Mouse (Mus musculus): ENCODE measurements around the gene Plac9a.
"Not testable (repeated sequence)": the region's sequence is repeated elsewhere in the genome, so short reads cannot be mapped to it uniquely, and the experiment has no call there.

The Plac9a gene

DNA sequence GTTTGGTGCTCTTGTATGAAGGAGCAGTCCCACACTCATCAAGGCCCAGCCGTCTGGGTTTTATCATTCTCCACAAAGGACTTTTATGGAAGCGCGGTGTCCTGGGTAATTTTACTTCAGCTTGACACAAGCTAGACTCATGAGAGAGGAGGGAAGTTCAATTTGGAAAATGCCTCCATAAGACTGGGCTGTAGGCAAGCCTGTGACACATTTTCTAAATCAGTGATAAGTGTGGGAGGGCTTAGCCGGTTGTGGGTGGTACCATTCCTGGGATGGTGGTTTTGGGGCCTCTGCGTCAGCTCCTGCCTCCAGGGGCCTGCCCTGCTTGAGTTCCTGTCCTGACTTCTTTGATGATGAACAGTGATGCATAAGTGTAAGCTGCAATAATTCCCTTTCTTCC, 37.6 kb downstream of the Plac9a start:
- no peak for DNase-seq (ENCODE audit: low spot score in 2 of 2)

DNA sequence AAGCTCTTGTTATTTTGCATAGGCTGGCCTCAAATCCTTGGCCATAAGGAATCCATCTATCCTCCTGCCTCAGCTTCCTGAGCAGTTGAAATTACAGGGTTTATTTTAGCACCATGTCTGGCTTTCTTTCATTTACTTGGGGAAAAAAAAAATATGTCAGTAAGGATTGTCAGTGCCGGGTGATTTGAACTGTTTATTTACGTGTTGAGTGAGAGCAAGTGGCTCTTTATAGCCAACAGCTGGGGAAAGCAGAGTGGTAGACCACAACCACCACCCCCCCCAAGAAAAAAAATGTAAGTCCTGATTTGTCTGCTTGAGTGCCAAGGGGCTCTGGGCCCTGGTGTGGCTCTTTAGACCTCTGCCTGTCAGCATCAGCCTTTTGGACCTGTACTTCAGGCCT, 39.2 kb downstream of the Plac9a start:
- DNase-seq (ENCODE audit: low spot score in 2 of 2): no peak

DNA sequence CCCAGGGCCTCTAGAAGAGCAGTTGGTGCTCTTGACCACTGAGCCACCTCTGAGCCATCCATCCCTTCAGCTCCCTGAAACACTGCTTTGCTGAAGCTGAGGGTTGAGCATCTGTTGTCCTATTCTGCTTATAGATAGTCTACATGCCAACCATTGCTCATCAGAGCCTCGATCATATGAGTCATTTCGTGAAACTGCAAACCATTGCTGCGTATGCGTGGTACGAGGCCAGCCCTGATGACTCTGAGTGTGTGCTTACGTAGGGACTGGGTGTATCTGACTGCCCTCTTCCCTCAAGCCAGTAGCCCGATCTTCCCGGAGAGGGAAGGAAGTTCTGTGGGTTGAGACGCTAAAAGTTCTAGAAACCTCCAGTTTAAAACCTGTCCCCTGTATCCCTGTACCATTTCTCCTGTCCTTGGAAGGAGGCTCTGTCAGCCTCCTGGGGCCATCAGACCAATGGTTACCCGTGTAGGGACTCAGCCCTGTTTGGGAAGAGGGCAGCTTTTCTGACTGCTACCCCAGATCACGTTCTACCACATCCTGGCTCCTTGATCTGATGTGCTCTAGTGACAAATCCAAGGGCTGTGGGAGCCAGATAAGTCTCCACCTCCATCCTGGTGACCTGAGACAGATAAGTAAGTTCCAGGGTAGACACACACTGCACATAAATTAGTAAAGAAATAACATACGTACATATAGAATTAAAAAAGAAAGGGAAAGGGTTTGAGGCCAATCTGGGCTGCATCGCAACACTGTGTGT, 40.9 kb downstream of the Plac9a start:
- no peak for DNase-seq (ENCODE audit: low spot score in 2 of 2)

GRCm38 (mm10) chr14:25857940-25858339, 45.0 kb downstream of the Plac9a start:
- no peak for DNase-seq (ENCODE audit: low spot score in 2 of 2)

- DNase-seq (ENCODE audit: low spot score in 2 of 2): no peak
Measured at GRCm38 (mm10) chr14:25857168-25857621, 45.7 kb downstream of the Plac9a start.

- no peak for DNase-seq (ENCODE audit: low spot score in 2 of 2)
Measured at GRCm38 (mm10) chr14:25855241-25855885, 47.5 kb downstream of the Plac9a start.

DNA sequence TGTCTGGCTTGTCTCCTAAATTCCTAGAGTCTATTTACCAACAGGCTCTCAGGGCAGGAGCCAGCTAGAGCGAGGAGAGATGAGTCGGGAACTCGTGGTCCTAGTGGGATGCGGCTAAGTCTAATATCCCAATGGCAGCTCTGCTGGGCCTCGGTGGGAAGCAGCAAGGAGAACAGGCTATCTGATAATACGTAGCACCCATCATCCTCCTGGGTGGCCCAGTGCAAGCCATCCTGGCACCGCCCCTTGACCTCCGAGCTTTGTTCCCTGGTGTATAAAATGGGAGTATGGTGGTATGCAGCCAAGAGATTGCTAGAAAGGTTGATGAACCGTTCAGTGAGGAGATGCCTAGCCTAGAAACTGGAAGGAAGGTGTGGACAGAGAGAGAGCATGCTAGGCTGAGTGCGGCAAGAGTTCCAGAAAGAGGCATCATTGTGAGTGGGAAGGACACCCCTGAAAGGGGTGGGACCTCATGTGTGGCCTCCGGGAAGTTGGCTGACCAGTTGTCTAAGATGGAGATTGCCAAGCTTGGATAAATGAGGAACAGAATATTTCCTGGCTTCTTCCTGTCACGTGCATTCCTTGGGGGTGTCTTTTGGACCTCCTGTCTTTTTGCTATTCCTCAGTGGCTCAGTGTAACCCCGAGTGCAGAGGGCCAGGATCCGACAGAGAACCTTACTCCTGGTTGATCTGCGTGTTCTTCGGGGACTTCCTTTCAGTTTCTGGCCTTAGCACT, 49.0 kb downstream of the Plac9a start:
- DNase-seq (ENCODE audit: low spot score in 2 of 2): no peak

- DNase-seq (ENCODE audit: low spot score in 2 of 2): no peak
Measured at GRCm38 (mm10) chr14:25853295-25853694, 49.6 kb downstream of the Plac9a start.

GRCm38 (mm10) chr14:25852121-25852561, 50.8 kb downstream of the Plac9a start:
- peak in 1 of 2 experiments; percentile 56 for DNase-seq (ENCODE audit: low spot score in 2 of 2)

GRCm38 (mm10) chr14:25851189-25851588, 51.7 kb downstream of the Plac9a start:
- no peak for DNase-seq (ENCODE audit: low spot score in 2 of 2)

DNA sequence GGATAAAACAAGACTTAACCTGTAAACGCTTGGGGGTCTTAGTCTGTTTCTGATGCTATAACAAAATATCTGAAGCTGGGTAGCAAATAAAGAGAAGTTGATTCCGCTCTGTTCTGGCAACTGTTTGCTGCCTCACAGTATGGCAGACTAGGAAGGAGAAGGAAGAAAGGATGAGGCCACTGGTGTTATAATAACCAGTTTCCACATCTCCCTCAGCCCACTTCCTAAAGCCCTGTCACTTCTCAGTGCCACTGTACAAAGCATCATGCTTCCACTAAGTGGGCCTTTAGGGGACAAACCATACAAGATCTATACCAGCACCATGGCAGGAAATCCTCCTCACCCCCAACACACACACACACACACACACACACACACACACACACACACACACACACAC, 52.5 kb downstream of the Plac9a start:
- DNase-seq (ENCODE audit: low spot score in 2 of 2): no peak

- not testable (repeated sequence) for DNase-seq (ENCODE audit: low spot score in 2 of 2)
Measured at GRCm38 (mm10) chr14:25848708-25849107, 54.2 kb downstream of the Plac9a start.

- no peak for DNase-seq (ENCODE audit: low spot score in 2 of 2)
Measured at GRCm38 (mm10) chr14:25848237-25848636, 54.7 kb downstream of the Plac9a start.

DNA sequence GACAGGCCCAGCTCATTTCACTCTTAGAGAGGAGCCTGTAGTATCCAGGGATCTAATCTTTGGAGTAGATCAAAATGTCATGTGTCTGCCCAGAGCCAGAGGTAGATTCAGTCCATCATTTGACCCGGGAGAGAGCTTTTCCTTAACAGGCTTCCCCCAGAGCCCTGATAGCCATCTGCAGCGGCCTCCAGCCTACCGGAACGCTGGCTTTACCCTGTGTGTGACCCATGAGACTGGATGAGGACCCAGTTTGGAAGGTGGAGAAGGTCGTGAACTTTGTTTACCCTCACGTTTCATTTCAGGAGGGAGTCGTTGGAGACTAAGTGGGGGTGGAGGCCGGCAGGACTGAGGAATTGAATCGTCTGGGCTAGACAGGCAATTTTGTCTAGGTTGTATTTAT, 55.2 kb downstream of the Plac9a start:
- no peak for DNase-seq (ENCODE audit: low spot score in 2 of 2)

- no peak for DNase-seq (ENCODE audit: low spot score in 2 of 2)
Measured at GRCm38 (mm10) chr14:25846516-25846915, 56.4 kb downstream of the Plac9a start.

GRCm38 (mm10) chr14:25845832-25846383, 57.0 kb downstream of the Plac9a start:
- no peak for DNase-seq (ENCODE audit: low spot score in 2 of 2)

- no peak for DNase-seq (ENCODE audit: low spot score in 2 of 2)
Measured at GRCm38 (mm10) chr14:25844372-25844771, 58.5 kb downstream of the Plac9a start.

DNA sequence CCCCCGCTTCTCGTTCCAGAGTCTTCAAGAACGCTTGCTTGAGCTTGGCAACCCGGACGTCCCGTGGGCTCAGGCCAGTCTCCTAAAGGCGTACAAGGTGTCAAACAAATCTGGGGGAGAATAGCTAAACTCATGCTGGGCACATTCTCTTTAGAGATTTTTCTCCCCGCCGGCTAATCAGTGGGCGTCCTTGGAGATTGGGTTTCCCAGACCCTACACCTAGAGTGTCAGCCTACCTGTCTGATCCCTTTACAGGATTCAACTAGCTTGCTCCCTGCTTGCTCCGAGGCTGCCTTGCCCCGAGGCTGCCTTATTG, 60.3 kb downstream of the Plac9a start:
- no peak for DNase-seq (ENCODE audit: low spot score in 2 of 2)

- DNase-seq (ENCODE audit: low spot score in 2 of 2): peak in 1 of 2 experiments; percentile 70
Measured at GRCm38 (mm10) chr14:25841991-25842687, 60.8 kb downstream of the Plac9a start, which contains the start of gene Anxa11. Anxa11 (plus strand) TSS chr14:25842156.

GRCm38 (mm10) chr14:25841579-25841978, 61.3 kb downstream of the Plac9a start:
- DNase-seq (ENCODE audit: low spot score in 2 of 2): no peak

GRCm38 (mm10) chr14:25840961-25841360, 61.9 kb downstream of the Plac9a start:
- no peak for DNase-seq (ENCODE audit: low spot score in 2 of 2)

GRCm38 (mm10) chr14:25839791-25840190, 63.1 kb downstream of the Plac9a start:
- DNase-seq (ENCODE audit: low spot score in 2 of 2): no peak
